Mouse (Mus musculus): Measurements from ENCODE around the gene Bnipl.
A peak's percentile ranks its signal among the peaks of the same experiment; 100 is the strongest.

The Bnipl gene

DNA sequence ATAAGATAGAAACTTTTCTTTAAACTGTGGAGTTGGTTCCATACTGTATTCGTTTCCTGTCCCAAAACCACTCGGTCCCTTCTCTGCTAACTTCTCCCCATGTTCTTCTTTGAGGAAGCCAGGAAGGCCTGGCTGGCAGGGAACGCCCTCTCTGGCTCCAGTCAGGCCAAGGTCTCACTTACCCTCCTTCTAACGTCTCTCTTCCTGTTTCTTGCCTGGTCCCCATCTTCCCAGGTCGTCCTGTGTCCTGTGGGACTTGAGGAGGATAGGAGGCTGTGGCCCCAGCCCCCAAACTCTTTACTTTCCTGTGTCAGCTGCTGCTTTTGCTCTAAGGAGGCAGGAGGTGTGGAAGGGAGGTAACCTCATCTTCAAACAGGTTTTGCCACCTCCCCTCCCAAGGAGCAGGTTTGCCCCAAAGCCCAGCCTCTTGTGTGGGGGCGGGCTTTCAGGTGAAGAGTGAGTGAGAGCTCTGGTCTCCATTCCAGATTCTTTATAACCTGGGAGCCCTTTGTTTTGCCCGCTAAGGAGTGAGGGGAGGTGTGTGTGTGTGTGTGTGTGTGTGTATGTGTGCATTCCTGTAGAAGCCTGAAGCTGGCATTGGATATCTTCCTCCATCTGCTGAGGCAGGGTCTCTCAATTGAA, at the start of gene Bnipl:
Gene Bnipl (minus strand): TSS at position 411 of the 642 bp plus-strand sequence.
- no peak for DNase-seq (ENCODE audit: low read depth)

DNA sequence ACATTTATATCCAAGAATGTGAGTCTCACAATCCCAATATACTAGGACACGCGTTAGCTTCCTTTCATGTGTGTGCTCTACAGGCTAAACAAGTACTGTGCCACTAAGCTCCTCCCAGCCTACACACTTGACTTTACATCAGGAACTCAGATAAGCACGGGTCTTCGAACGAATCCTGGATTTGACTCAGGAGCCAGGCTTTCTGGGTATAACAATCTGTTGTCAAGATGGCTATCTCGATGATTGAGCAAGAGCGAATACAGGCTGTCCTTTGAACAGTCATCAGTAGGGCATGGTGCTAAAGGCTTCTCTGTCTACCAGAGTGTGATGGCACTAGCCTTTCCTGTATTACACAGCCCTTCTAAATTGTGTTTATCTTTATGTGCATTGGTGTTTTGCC, 47.0 kb upstream of the Bnipl start:
- DNase-seq (ENCODE audit: low read depth) = no peak

DNA sequence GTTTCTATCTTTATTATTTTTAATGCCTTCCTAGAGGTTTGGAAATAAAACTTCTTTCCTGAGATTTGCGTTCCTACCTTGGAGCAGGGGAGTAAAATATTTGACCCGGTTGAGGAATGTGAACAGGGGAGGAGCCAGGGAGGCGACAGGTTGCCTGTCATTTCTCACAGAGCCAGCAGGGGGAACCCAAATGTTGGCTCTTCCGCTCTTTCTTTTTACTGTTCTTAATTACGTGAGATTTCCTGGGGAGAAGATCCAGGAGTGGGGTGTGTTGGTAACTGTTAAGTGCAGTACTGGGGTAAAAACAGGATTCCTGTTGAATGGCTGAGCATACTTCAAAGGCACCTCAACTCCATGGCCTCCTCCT, 45.1 kb upstream of the Bnipl start:
- DNase-seq (ENCODE audit: low read depth) = no peak

DNA sequence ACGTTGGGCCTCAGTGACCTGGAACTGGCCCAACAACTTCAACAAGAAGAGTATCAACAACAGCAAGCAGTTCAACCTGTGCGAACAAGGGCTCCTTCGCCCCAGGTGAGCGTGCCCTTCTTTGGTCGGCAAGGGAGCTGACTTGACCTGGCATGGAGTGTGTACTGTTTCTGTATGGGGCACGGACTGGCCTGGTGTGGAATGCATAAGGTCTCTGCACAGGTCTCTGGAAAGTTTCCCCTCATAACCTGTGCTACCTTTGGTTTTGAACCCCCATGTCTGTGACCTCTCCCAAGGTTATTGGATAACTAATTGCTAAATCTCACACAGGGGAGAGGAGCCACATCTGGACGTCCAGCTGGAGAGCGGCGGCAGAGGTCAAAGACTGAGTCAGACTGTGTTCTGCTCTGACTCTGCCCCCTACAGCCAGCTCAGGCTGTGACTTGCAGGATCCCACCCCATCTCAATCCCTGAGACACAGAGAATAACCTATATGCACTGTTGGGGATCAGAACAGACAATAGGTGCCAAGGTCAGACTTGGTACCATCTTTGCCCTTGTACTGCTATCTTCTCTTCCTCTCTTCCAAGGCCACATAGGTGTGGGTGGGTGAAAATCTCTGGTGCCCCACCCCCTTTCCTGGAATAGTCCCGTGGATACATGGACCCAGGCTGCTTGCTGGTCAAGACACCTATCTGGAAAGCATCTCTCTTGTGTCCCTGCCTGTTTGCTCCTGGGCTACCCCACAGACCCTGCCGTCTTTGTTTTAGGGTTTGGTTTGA, 44.5 kb upstream of the Bnipl start:
- DNase-seq (ENCODE audit: low read depth) = no peak

DNA sequence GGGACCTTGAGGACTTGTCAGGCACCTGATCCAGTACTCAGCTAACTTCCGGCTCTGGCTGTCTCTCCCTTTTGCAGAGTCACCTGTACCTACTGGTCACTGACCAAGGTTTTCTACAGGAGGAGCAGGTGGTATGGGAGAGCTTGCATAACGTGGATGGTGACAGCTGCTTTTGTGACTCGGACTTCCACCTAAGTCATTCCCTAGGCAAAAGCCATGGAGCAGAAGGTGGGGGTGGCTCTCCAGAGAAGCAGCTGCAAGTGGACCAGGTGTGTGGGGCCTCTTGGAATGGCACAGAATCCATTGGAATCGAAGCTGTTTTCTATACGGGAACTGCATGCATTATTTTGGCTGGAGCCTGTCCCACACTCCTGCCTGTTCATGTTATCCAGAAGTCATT, 43.7 kb upstream of the Bnipl start:
- DNase-seq (ENCODE audit: low read depth) = no peak

DNA sequence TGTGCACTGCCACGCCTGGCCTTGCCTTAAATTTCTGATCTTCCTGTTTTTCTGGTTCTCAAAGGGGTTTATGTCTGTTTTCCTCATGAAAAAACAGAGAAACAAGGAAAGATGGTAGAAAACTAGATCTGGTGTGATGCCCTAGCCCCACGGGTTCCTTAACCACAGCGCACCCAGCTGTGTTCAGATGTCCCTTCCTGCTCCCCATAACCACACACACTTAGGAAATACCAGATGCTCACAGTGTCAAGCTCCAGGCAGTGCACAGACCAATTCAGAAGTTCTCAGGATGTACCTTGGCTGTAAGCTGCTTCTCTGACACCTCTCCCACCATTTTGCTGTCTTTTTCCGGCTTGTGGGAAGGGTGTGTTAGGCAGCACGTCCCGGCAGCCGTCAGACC, 43.3 kb upstream of the Bnipl start:
- no peak for DNase-seq (ENCODE audit: low read depth)

DNA sequence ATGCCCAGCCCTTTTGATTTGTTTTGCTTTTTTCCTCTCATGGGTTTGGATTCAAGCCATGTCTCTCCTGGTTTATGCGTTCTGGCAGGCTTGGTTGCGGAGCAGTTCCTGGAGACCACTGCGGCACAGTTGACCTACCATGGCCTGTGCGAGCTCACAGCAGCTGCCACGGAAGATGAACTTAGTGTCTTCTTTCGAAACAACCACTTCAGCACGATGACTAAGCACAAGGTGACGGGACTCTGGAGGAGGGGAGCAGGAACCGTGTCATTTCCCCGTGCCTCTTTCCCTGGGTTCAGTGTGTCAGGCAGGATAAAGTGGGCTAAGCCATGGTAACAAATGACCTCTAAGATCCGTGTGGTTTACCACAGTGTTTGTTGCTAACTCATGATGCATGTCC, 42.5 kb upstream of the Bnipl start:
- peak; percentile 71 for DNase-seq (ENCODE audit: low read depth)

DNA sequence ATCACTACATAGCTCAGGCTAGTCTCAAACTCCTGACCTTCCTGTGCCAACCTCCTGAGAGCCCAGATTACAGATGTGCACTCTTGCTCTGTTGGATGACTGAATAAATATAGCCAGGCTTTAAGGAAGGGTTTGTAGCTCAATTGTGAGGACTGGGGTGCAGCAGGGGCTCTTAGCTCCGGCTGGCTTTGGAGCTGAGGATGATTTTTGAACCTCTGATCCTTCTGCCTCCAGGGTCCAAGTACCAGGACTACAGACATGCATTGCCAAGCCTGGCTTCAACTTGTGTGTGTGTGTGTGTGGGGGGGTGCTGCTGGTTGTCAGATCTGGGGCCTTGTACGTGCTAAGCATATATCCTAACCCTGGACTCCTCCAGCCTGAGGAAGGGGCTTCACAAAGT, 41.9 kb upstream of the Bnipl start:
- no peak for DNase-seq (ENCODE audit: low read depth)

DNA sequence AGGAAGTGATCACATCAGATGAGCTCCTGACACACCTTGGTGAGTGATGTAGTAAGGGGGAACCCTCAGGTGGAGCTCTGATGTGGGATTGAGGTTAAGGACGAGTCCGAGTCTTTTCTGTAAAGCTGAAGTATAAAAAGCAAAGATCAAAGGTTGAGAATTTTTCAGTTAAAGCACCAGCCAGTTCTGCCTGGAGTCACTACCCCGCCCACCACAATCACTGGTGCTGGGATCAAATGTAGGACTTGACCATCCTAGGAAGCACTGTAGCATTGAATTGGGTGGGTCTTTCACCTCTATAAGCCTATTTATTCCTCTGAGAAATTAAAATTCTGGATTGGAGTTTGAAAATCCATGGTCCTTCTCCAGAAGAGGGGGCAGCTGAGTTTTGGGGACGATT, 40.0 kb upstream of the Bnipl start:
- DNase-seq (ENCODE audit: low read depth) = no peak

DNA sequence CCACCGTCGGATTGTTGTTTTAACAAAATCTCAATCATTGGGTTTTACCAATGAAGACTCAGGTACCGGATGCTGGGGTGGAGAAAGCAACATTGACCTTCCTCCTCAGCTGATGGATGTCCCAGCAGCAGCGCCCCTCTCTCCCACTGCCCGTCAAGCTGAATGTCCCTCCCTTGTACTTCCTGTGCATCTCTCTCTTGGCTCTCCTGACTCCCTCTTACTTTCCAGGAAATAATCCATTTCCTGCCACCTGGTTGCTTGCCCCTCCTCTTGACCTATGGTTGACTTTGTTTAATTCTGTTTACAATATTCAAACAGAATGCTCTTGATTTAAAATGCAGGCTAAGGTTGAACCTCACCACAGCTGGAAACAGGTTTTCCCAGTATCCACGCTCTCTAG, 39.2 kb upstream of the Bnipl start:
- DNase-seq (ENCODE audit: low read depth) = no peak

DNA sequence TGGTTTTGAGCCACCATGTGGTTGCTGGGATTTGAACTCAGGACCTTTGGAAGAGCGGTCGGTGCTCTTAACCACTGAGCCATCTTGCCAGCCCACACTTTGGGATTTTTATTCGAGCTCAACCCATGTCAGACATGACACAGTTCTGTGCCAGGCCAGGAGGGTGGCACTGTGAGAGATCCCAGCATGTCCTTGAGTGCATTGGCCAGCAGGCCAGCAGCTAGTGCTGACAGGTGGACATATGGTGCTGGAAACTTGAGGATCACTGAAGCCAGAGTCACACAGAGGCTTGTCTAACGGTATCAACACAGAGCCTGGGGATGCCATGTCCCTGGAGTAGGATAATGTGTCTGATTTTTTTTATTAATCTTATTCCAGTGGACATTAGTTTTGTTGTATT, 38.4 kb upstream of the Bnipl start:
- no peak for DNase-seq (ENCODE audit: low read depth)

DNA sequence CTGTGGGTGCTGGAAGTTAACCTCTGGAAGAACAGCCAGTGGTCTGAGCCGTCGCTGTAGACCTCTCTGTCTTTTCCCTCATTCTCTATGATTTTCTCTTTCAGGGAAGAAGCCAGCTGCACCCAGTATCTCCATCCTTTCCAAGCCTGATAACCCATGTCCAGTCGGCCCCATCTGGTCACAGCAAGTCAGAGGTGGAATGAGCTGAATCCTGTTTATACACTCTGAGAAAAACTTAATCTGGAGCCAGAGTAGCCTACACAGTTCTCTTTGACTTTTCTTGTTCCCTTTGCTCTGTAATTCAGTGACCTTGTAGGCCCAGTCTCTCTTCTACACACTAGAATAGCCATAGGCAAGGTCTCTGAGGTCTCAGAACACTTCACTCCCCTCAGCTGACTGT, 36.5 kb upstream of the Bnipl start:
- no peak for DNase-seq (ENCODE audit: low read depth)

DNA sequence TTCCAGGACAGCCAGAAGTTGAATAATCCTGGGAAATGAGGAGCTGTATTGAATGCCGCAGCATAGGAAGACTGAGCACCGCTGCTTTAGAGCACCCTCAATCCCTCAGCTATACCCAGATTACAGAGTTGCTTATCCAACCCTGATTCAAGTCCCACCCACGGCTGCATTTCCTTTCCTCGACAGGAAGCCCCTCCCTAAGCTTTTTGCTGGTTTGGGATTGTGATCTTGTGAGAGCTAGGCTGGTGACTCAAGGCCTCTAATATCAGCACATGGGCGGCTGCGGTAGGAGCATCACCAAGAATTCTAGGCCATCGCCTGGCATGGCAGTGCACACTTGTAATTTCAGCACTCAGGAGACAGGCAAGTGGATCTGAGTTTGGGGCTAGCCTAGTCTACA, 35.5 kb upstream of the Bnipl start:
- DNase-seq (ENCODE audit: low read depth) = no peak

DNA sequence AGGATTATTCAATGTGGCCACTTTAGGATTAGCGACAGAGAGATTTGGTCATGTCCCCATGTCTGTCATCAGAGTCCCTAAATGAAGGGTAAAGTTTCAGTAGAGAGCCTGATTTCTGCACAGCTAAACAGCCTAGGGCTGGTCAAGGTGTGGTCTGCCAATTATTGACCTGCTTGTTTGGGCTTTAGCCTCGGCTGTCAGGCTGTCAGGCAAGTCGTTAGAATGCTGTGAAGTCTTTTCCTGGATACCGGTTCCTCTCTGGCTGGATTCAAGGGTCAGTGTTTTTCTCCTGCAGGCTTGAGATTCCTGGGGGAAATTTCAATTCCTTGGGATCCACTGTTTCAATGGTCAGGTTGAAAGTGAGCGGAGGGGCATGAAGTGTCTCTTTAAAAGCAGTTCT, 35.0 kb upstream of the Bnipl start:
- DNase-seq (ENCODE audit: low read depth) = no peak

DNA sequence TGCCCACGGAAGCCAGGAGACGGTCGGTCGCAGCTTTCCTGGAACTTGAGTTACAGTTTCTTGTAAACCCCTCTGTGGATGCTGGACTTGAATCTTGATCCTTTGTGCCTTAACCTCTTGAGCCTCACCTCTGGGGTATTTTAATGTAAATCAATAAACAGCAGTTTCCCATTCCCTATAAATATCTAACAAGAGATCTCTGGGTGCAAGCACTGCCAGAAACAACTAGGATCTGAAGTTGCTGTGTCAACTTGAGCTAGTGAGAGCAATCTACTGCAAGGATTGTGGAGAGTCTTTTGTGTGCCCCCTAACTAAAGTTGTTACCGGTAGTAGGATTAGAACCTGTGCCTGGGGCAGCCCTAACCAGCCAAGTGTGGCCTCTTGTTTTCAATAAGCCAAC, 34.4 kb upstream of the Bnipl start:
- DNase-seq (ENCODE audit: low read depth) = no peak

DNA sequence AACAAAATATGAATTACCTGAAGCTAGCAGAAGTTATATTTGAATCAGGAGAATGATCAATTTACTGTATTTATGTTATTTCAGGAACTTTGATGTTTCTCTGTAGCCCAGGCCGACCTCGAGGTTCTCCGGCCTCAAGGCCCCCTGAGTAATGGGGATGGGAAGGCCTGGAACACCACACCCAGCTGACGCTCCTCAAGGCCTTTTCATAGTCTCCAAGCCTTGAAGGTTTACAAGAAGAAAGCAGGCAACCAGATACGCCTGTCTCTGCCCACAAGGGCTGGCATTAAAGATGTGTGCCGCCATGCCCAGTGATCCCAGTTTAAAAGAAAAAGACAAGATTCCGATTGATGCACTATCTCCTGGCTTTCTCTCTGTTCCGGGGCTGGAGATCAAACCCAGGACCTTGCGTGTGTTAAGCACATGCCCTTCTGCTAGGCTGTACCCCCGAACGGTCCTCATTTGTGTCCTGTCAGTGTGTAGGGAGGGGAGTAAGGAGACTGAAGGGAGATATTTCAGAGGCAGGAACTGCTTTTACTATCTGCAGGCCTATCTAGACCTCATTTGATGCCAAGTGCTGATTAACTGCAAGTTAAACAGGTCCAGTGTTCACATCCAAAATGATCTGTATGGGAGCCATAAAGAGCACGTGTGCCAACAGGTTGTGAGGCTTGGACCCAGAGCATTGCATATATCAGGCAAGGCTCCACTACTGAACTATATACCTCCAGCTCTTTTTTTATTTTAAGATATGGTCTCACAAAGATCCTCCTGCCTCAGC, 33.7 kb upstream of the Bnipl start:
- DNase-seq (ENCODE audit: low read depth) = no peak

DNA sequence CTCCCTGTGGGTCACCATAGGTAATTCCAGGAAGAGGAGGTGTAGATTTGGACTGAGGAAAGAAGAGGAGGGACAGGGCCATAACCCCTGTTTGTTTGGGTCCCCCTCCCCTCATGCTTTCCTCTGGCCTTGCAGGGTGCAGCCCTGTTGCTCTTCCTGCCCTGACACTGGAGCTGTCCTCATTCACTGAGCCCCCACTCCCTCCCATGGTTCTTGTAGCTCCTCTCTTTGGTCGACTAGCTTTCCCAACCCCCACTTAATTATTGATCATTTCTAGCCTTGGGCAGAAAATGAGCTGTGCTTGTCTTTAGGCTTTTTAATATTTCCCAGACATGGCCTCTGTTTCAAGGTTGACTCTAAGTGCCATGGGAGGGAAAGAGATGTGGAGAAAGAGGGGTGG, 33.1 kb upstream of the Bnipl start:
- no peak for DNase-seq (ENCODE audit: low read depth)

DNA sequence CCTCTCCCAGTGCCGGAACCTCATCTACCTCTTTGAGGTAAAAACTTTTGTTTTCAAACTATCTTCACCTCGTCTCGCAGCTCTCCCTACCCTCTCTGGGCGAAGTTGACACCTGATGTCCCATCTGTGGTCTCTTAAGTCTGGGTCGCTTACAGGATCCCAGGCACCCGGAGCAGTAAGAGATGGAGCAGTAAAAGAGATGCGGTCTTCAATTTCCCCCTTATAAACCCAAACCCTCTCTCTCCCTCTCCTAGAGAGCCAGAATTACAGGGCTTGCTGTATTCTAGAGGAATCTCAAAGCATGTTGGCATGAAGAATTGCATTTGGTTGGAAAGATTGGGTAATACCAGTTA, 32.6 kb upstream of the Bnipl start:
- no peak for DNase-seq (ENCODE audit: low read depth)

DNA sequence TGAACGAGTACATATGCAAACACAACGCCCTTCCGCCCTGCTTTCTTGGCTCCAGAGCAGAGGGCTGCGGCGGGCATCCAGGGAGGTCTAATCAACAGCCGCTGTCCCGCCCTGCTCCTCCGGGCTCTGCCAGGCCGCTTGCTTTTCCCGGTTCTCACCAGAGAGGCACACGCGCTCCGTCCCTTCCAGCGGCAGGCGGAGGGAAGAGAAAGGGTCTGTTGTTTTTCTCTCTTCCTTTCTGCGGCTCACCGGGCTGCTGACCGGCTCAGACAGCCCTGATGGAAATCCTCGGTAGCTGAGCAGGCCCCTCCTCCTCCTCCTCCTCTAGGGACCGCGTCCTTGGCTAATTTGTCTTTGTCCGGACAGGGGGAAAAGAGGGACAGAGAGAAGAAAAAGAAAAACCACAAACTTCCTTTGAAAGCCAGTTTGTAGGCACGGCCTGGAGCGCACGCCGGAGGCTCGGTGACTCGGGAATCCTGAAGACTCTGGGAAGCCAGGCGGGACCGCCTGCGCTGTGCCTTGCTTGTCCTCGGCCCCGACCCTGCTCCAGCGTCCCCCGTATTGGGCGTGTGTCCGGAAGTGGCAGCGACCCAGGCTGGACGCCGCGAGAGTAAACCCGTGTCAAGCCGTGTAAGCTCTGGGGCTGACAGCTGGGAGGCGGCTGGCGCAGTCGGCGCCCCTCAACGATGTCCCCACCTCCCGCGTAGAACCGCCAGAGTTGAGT, 32.0 kb upstream of the Bnipl start:
- no peak for DNase-seq (ENCODE audit: low read depth)

DNA sequence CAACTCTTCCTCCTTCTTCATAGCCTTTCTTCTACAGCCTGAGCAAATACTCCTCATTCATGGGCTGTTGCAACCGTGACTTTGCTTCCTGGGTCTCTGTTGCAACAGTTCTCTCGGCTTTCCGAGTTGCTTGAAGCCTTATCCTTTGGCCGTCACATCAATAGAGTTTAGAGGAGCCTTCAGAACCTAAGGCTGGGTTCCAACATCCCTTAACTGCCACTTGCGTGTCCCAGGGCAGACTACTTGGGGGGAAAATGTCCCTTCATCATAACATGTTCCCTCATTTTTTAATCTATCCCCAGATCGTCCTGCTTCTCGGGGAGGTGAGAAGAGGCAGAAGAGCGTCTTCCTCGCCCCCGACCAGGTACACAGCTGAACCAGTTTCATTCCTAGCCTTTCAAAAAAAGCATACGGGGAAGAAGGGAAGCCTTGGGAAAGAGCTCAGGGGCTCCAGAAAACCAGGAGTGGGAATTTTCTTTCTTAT, 31.4 kb upstream of the Bnipl start:
- no peak for DNase-seq (ENCODE audit: low read depth)

DNA sequence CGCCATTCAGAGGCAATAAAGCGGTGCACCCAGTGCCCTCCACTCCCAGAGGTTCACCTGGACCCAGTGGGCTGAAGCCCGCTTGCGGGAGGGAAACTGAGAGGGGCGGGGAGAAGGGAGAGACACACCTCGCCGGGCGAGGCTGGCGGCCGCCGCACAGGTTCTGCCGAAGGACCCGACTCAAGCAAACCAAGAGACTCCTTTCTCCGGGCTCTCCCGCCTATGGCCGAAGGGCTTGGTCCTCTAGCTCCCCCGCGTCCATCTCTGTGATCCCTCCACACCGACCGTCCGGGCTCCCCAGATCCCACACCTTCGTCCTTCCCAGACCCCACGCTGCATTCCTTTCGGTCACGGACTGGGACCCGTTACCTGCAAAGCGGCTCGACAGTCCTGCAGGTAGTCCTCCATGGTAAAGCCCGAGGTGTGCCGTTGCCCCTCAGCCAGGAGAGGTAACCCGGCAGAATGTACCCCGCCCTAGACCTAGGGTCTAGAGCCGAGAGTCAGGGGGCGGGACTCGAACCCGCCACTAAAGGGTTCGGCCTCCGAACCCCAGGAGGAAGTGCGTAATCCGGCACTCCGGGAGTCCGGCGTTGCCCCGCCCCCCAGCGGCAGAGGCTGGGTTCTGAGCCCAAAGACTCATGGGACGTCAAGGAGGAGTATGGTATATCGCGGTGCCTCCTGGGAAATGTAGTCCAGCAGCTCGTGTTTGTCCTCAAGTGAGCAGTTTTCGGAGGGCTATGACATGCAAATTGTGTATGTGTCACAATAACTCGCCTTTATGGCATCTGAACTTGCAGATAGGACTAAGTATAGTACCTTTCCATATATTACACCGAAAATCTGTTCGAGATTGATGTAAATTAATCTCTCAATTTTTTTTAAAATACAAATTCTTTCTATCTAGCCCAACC, 30.5 kb upstream of the Bnipl start, which contains the start of the genes Mindy1 and Prune1:
Gene Mindy1 (plus strand): TSS at position 130 of the 911 bp plus-strand sequence.
Gene Prune1 (minus strand): TSS at position 861 of the 911 bp plus-strand sequence.
- DNase-seq (ENCODE audit: low read depth) = peak; percentile 95
